Mouse (Mus musculus): Measurements from ENCODE around the gene St6galnac1. TPM values are rescaled to one million over a fixed set of nuclear protein-coding genes. Genes with fewer than 3 reads are reported as not detected.

Gene St6galnac1
- not detected in 2 replicates for polyA plus RNA-seq (2012; rRNA removed)

DNA sequence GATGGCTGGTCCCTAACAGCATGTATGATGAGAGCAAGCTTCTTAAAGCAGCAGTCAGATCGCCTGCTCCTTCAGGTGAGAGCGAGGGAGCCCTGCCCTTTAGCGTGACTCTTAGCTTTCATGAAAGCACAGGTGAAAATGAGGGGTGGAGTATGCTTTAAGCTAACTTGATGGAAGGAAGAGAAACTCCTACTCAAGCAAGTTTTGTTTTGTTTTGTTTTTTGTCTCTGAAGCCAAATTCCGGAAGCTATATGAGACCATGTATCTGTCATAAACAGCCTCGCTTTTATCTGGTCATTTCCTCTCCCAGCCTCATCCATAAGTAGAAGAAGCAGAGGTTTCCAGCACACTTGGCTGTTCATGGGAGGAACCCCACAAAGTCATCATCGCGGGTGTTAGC, at the start of gene St6galnac1:
TSS of gene St6galnac1 (minus strand) at position 101 of the 400 bp plus-strand sequence.

Other genes starting within 250 kb of the St6galnac1 start
- gene Sphk1, start 244.6 kb downstream of the St6galnac1 start, polyA plus RNA-seq (2012; rRNA removed) = 8.3 and 9.5 TPM in 2 replicates
- gene Ube2o, start 194.1 kb downstream of the St6galnac1 start, polyA plus RNA-seq (2012; rRNA removed) = 19.3 and 22.4 TPM in 2 replicates
- not detected in 2 replicates for gene Aanat, start 189.1 kb downstream of the St6galnac1 start, polyA plus RNA-seq (2012; rRNA removed)
- gene Rhbdf2, start 148.5 kb downstream of the St6galnac1 start, polyA plus RNA-seq (2012; rRNA removed) = 9.3 and 11.2 TPM in 2 replicates
- 0.16 and 0.19 TPM in 2 replicates for gene Prcd, start 122.0 kb downstream of the St6galnac1 start, polyA plus RNA-seq (2012; rRNA removed)
- 1.5 TPM in 2 replicates for gene Cygb, start 121.2 kb downstream of the St6galnac1 start, polyA plus RNA-seq (2012; rRNA removed)
- 1.1 and 1.3 TPM in 2 replicates for gene Mxra7, start 52.5 kb upstream of the St6galnac1 start, polyA plus RNA-seq (2012; rRNA removed)
- gene Mettl23, start 67.8 kb upstream of the St6galnac1 start, polyA plus RNA-seq (2012; rRNA removed) = 17.5 and 18.0 TPM in 2 replicates
- gene Jmjd6, start 67.9 kb upstream of the St6galnac1 start, polyA plus RNA-seq (2012; rRNA removed) = 15.6 and 16.7 TPM in 2 replicates
- gene Mfsd11, start 76.9 kb upstream of the St6galnac1 start, polyA plus RNA-seq (2012; rRNA removed) = 6.5 and 6.9 TPM in 2 replicates
- gene Srsf2, start 77.6 kb upstream of the St6galnac1 start, polyA plus RNA-seq (2012; rRNA removed) = 234 and 240 TPM in 2 replicates
- gene Mgat5b, start 143.4 kb upstream of the St6galnac1 start, polyA plus RNA-seq (2012; rRNA removed) = not detected in 2 replicates